Mouse (Mus musculus) E14TG2a.4 (cell line): ENCODE data around the gene Lyzl6.

Experiments
- CTCF ChIP-seq: conservative IDR thresholded peaks from 2 replicates; pipeline ENCODE4 v1.5.1; 2014; ENCODE audit warnings: low read length
- NANOG ChIP-seq: IDR thresholded peaks from 2 replicates; pipeline ENCODE4 v1.6.1; 2014; ENCODE audit warnings: borderline replicate concordance, low read length, mixed read lengths
- POU5F1 ChIP-seq: IDR thresholded peaks from 2 replicates; pipeline ENCODE4 v1.6.1; 2014; ENCODE audit warnings: low read length, borderline replicate concordance

DNA sequence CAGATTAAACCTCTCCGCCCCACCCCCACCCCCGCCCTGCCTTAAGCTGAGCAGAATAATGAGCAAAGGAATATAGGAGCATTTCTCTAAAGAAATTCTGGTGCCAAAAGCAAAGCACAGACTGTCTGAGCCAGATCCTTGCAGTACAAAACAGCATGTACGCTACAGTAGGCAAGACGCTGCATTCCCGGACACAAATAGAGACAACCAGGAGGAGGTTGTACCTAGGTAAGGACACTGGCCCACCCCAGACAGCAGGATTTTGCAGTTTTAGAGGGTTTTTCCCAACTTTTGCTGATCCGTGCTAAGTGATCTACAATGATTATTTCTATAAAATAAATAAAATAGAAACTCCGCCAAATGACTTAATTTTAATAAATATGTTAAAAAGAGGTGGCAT lies 10.0 kb upstream of the Lyzl6 start:
- no peak for TF ChIP-seq CTCF
- TF ChIP-seq POU5F1 = no peak
- TF ChIP-seq NANOG = no peak
